Mouse (Mus musculus) G1E (cell line): Measurements from ENCODE around the gene Ube2i.

Experiments used
- CTCF ChIP-seq: IDR thresholded peaks from 2 replicates; pipeline ENCODE4 v1.5.1; 2012; ENCODE audit warnings: low read depth, low read length, inconsistent platforms, mixed read lengths
- GATA1 ChIP-seq: IDR thresholded peaks from 2 replicates; pipeline ENCODE4 v1.6.1; 2012; ENCODE audit warnings: borderline replicate concordance, low read length, inconsistent platforms, mixed read lengths
- GATA2 ChIP-seq: IDR thresholded peaks from 2 replicates; pipeline ENCODE4 v1.6.1; 2012; ENCODE audit warnings: low read depth, low read length, inconsistent platforms, borderline replicate concordance
- POLR2AphosphoS5 ChIP-seq: IDR thresholded peaks from 2 replicates; pipeline ENCODE4 v1.6.1; 2012; ENCODE audit warnings: low read depth, low read length, inconsistent platforms; ENCODE audit not compliant: insufficient replicate concordance
- TAL1 ChIP-seq: conservative IDR thresholded peaks from 2 replicates; pipeline ENCODE4 v1.6.1; 2012; ENCODE audit warnings: low read depth, low read length, inconsistent platforms, mixed read lengths

- TF ChIP-seq CTCF: no peak
- no peak for TF ChIP-seq GATA2
- no peak for TF ChIP-seq GATA1
- no peak for TF ChIP-seq TAL1
- no peak for TF ChIP-seq POLR2AphosphoS5
These were observed 30.2 kb downstream of the Ube2i start for GRCm38 (mm10) chr17:25244239-25244638.
